Mouse (Mus musculus) layer of hippocampus, postnatal 36 days (tissue): ENCODE measurements around the gene Coq7. TPM values are rescaled to one million over a fixed set of nuclear protein-coding genes. Genes with fewer than 3 reads are reported as not detected.

Experiments
- DNase-seq, 2 experiments: peaks; one replicate each; pipeline ENCODE4 v3.0.0; 2022
- total RNA-seq, 2 experiments: library from RNA; stranded (reverse); gene quantifications; 2 replicates each; pipeline ENCODE4 v1.2.3; 2021

The Coq7 gene
- total RNA-seq, 2 experiments from 2014 or later = 32.5 to 32.9 TPM

DNA sequence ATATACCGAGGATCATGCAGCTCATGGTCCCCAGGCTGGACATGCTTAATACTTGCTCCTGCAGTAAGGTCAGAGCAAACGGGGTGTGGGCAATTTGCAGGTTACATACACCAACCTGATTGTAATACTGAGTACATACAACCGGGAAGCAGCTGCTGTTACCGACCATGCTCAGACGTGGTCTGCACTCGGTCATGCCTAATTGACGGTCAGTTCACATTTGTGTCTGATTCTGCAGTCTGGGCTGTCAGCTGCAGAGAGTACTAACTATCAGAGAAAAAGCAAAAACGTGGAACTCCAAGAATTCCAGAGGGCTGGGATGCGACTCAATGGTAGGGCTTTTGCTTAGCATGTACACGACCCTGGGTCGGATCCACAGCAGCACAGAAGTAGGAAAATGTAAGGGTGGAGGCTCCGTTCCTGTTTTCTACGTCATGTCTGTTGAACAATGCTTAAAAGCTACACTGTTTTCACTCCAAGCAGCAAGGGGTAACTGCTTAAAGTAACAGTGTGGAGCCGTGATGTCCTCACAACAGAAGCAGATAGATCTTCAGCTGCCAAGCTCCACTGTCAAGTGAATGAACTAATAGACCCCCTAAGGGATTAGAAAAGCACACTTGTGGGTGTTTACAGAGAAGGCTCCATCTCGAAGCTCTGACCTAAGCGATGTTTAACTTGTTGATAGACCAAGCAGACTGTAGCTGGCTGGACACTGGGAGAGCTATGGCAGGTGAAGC lies 71.6 kb downstream of the Coq7 start:
- no peak for DNase-seq

Other genes starting within 250 kb of the Coq7 start
- gene Syt17, start 85.1 kb downstream of the Coq7 start, total RNA-seq = 10 to 100 TPM; 87.4 to 92.0 TPM
- 1 to 10 TPM; 3.2 to 3.6 TPM for gene Itpripl2, start 41.4 kb downstream of the Coq7 start, total RNA-seq
- gene Tmc7, start 51.4 kb upstream of the Coq7 start, total RNA-seq = 10 to 100 TPM; 16.2 to 17.6 TPM
- under 1 TPM; 0.23 to 0.27 TPM for gene Tmc5, start 63.9 kb upstream of the Coq7 start, total RNA-seq
- 100 to 1,000 TPM; 214 to 224 TPM for gene Gde1, start 172.4 kb upstream of the Coq7 start, total RNA-seq
- 10 to 100 TPM; 51.7 to 52.3 TPM for gene Ccp110, start 179.2 kb upstream of the Coq7 start, total RNA-seq
- 10 to 100 TPM; 54.7 to 60.8 TPM for gene Vps35l, start 206.9 kb upstream of the Coq7 start, total RNA-seq